19 mouse cellular contexts compared by ENCODE assay signal in the genomic region with DNA sequence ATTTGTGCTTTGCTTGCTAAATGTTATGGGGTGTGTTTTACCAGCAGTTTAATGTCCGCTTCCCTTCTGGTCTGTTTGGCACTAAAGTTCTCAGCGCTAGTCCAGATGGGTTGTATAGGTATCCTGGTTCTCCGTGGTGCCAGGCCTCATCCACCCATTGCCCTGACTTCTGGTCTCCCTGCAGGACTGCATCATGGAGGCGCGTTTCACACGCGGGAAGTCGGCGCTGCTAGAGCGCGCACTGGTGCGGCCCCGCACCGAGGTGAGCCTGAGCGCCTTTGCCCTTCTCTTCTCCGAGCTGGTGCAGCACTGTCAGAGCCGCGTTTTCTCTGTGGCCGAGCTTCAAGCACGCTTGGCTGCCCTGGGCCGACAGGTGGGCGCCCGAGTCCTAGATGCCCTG. TPM values are rescaled to one million over a fixed set of nuclear protein-coding genes. Genes with fewer than 3 reads are reported as not detected.
A peak's percentile ranks its signal among the peaks of the same experiment; 100 is the strongest.
DNase-seq lines count a peak whose midpoint lies in the region; ATAC-seq lines count a peak whose summit lies in the region.
"Had no signal": no experiment of that assay in that cellular context is flagged by ENCODE, and none has a peak within 500 bp of the region (broad histone marks: within the 10 kb centered on the region; RNA-seq: fewer than 3 reads in every experiment).

No protein-coding gene starts in this region.

- ATAC-seq in monocyte, adult 5-6 weeks (replicated peaks; ENCODE audit: insufficient number of reproducible peaks, low FRiP score, low TSS enrichment, poor library complexity, severe bottlenecking) = no peak
- ATAC-seq: forebrain, embryonic 13.5 days; forebrain, embryonic 16.5 days; intestine, postnatal 0 days had no signal

- DNase-seq in adrenal gland, postnatal 14 days = peak; percentile 4
- DNase-seq in adrenal gland, adult 8-10 months = no peak
- DNase-seq in heart, adult 11 months = peak; percentile 89
- no peak for DNase-seq in heart, adult 9 months (ENCODE audit: low spot score in 2 of 2)
- DNase-seq in ES-CJ7 (ENCODE audit: low read depth, low spot score) (peak; percentile 32), R1 (ENCODE audit: low read depth, low spot score) (peak; percentile 22)
- DNase-seq in adrenal gland, adult (ENCODE audit: inconsistent age in 2 of 2, low spot score in 1 of 2) = no peak
- DNase-seq: adrenal gland, postnatal 10 days; cerebellum, adult 11 months; gastrocnemius, postnatal 14 days; heart, adult 2 months; kidney, adult 2 months had no signal

RNA-seq across cellular contexts. Expression of gene Trappc5, which starts 2.7 kb away (rescaled TPM):
- 19.6 and 22.0 TPM in 2 replicates for total RNA-seq in adrenal gland, postnatal 14 days (2021)
- 10 to 100 TPM; 21.0 to 23.6 (median 22.5) TPM for total RNA-seq in adrenal gland, adult 8-10 months (2022)
- total RNA-seq in monocyte, adult 5-6 weeks (2017) = 24.4 to 30.4 TPM (median 24.6 TPM) in 3 replicates

RNA-seq across cellular contexts. Expression of gene Fcor, which starts 6.7 kb away (rescaled TPM):
- total RNA-seq in adrenal gland, postnatal 14 days (2021) = 26.9 and 29.5 TPM in 2 replicates
- total RNA-seq in adrenal gland, adult 8-10 months (2022) = 10 to 100 TPM in 3 of 4 experiments, 1 to 10 TPM in 1; 8.1 to 26.3 (median 22.4) TPM
- total RNA-seq in monocyte, adult 5-6 weeks (2017) = 4.3 to 4.9 TPM in 2 of 3 replicates, not detected in the other
- total RNA-seq: hematopoietic stem cell, adult 5-6 weeks; MEL had no signal

RNA-seq across cellular contexts. Expression of gene Mcemp1, which starts 13.3 kb away (rescaled TPM):
- total RNA-seq in adrenal gland, postnatal 14 days (2021) = 0.37 and 0.75 TPM in 2 replicates
- total RNA-seq in adrenal gland, adult 8-10 months (2022) = under 1 TPM in 3 of 4 experiments, not detected in 1; 0.17 to 0.40 (median 0.26) TPM
- 40.4 to 71.1 TPM (median 68.4 TPM) in 3 replicates for total RNA-seq in monocyte, adult 5-6 weeks (2017)
- total RNA-seq: gastrocnemius, adult 18-20 months; gastrocnemius, postnatal 14 days; MEL had no signal

RNA-seq across cellular contexts. Expression of gene Fcer2a, which starts 15.1 kb away (rescaled TPM):
- 0.63 and 11.8 TPM in 2 replicates for total RNA-seq in adrenal gland, postnatal 14 days (2021)
- under 1 TPM; 0.12 to 0.54 (median 0.45) TPM for total RNA-seq in adrenal gland, adult 8-10 months (2022)
- total RNA-seq in monocyte, adult 5-6 weeks (2017) = 11.4 to 16.0 TPM (median 11.7 TPM) in 3 replicates
- total RNA-seq: gastrocnemius, adult 18-20 months; hematopoietic stem cell, adult 5-6 weeks; MEL had no signal

RNA-seq across cellular contexts. Expression of gene Retn, which starts 23.3 kb away (rescaled TPM):
- total RNA-seq in adrenal gland, postnatal 14 days (2021) = 9.5 and 19.9 TPM in 2 replicates
- 100 to 1,000 TPM in 3 of 4 experiments, 10 to 100 TPM in 1; 50.2 to 152 (median 108) TPM for total RNA-seq in adrenal gland, adult 8-10 months (2022)
- total RNA-seq in monocyte, adult 5-6 weeks (2017) = not detected in 3 replicates
- total RNA-seq: hematopoietic stem cell, adult 5-6 weeks had no signal

Comparison
In these comparisons a context has a peak if more than half of its experiments do, and no peak if none do; other contexts are left out.
1. DNase-seq: peak in adrenal gland, postnatal 14 days (single experiment), heart, adult 11 months (single experiment), ES-CJ7 (single experiment) and R1 (single experiment); none in adrenal gland, adult 8-10 months (single experiment), heart, adult 9 months (0 of 2) and adrenal gland, adult (0 of 2).
2. RNA of gene Mcemp1, which starts 13.3 kb away (total RNA-seq): 40.4 to 71.1 TPM in monocyte, adult 5-6 weeks; 0.37 to 0.75 TPM in adrenal gland, postnatal 14 days and 0.17 to 0.40 TPM in adrenal gland, adult 8-10 months; every median in the first group is over 10 times any median in the second.